Comparison of ENCODE assay signal across 8 mouse cellular contexts in genomic region chr9:20726859-20727600, GRCm38 (mm10). TPM values are rescaled to one million over a fixed set of nuclear protein-coding genes. Genes with fewer than 3 reads are reported as not detected.
DNase-seq lines count a peak whose midpoint lies in the region; ATAC-seq and TF ChIP-seq lines count a peak whose summit lies in the region.

No protein-coding gene starts in this region.

- peak overlapping the region; percentile 43 for H3K9ac ChIP-seq in heart, embryonic 12.5 days
- peak overlapping the region; percentile 71 for H3K9ac ChIP-seq in hindbrain, embryonic 12.5 days
- H3K9ac ChIP-seq in liver, embryonic 15.5 days, result no peak overlapping the region
- H3K9ac ChIP-seq in stomach, embryonic 14.5 days (replicated peaks; ENCODE audit: low read depth, low read length), result peak overlapping the region; percentile 28; the same call in 1 of the 2 replicates

- H3K36me3 ChIP-seq in heart, embryonic 12.5 days, result no peaks in the 10 kb centered on the region
- H3K36me3 ChIP-seq in hindbrain, embryonic 12.5 days, result no peaks in the 10 kb centered on the region
- no peaks in the 10 kb centered on the region for H3K36me3 ChIP-seq in liver, embryonic 15.5 days (replicated peaks)
- no peaks in the 10 kb centered on the region for H3K36me3 ChIP-seq in stomach, embryonic 14.5 days (ENCODE audit: control insufficient read depth, insufficient read depth, low read length)

- H3K27ac ChIP-seq in heart, embryonic 12.5 days (ENCODE audit: poor library complexity, severe bottlenecking), result no peak overlapping the region
- no peak overlapping the region for H3K27ac ChIP-seq in bone marrow macrophage, adult 2 months (ENCODE audit: insufficient read depth, low read depth, low read length)
- peak overlapping the region; percentile 44; the same call in 1 of the 2 replicates for H3K27ac ChIP-seq in hindbrain, embryonic 12.5 days
- H3K27ac ChIP-seq in liver, embryonic 15.5 days (replicated peaks), result no peak overlapping the region
- no peak overlapping the region for H3K27ac ChIP-seq in stomach, embryonic 14.5 days (ENCODE audit: low read length)

- peak overlapping the region; percentile 94 for H3K4me2 ChIP-seq in heart, embryonic 12.5 days
- H3K4me2 ChIP-seq in hindbrain, embryonic 12.5 days (replicated peaks), result peak overlapping the region; percentile 97
- H3K4me2 ChIP-seq in liver, embryonic 15.5 days, result peak overlapping the region; percentile 65
- peak overlapping the region; percentile 98 for H3K4me2 ChIP-seq in stomach, embryonic 14.5 days (replicated peaks; ENCODE audit: low read depth, low read length)

- TF ChIP-seq CTCF in bone marrow macrophage, adult 2 months (IDR thresholded peaks at IDR 0.05; ENCODE audit: low read depth, low read length), result no peak

- no peak for DNase-seq in heart, postnatal 4 days
- DNase-seq in CD4-positive, CD25-positive, alpha-beta regulatory T cell, adult 2 months (ENCODE audit: low read depth, low spot score), result peak; percentile 37
- no peak for DNase-seq in spleen, postnatal 10 days (ENCODE audit: low spot score in 2 of 2)

- H3K4me1 ChIP-seq in heart, embryonic 12.5 days (replicated peaks), result peaks cover 14% of the 10 kb centered on the region
- H3K4me1 ChIP-seq in bone marrow macrophage, adult 2 months (ENCODE audit: control insufficient read depth, insufficient read depth, low read length), result peaks cover 2% of the 10 kb centered on the region; the same call in 1 of the 2 replicates
- peaks cover 29% of the 10 kb centered on the region for H3K4me1 ChIP-seq in hindbrain, embryonic 12.5 days
- H3K4me1 ChIP-seq in liver, embryonic 15.5 days (replicated peaks), result peaks cover 16% of the 10 kb centered on the region
- H3K4me1 ChIP-seq in stomach, embryonic 14.5 days (ENCODE audit: control insufficient read depth, insufficient read depth, low read length), result peaks cover 12% of the 10 kb centered on the region; the same call in 1 of the 2 replicates

- under 1% methylated on average over 46 of the region's 54 CpGs for WGBS in heart, embryonic 12.5 days
- under 1% methylated on average over 51 of the region's 54 CpGs for WGBS in hindbrain, embryonic 12.5 days
- under 1% methylated on average over 53 of the region's 54 CpGs for WGBS in liver, embryonic 15.5 days (ENCODE audit: insufficient replicate concordance)
- WGBS in stomach, embryonic 14.5 days, result under 1% methylated on average over 54 of the region's 54 CpGs

- no peaks in the 10 kb centered on the region for H3K9me3 ChIP-seq in heart, embryonic 12.5 days (replicated peaks)
- no peaks in the 10 kb centered on the region for H3K9me3 ChIP-seq in hindbrain, embryonic 12.5 days (replicated peaks)
- no peaks in the 10 kb centered on the region for H3K9me3 ChIP-seq in liver, embryonic 15.5 days (replicated peaks)
- H3K9me3 ChIP-seq in stomach, embryonic 14.5 days (ENCODE audit: control insufficient read depth, low read depth, low read length), result no peaks in the 10 kb centered on the region

- no peak for TF ChIP-seq POLR2A in bone marrow macrophage, adult 2 months (IDR thresholded peaks at IDR 0.05; ENCODE audit: borderline replicate concordance, low read depth, low read length)

- peak; percentile 61 for ATAC-seq in heart, embryonic 12.5 days (ENCODE audit: insufficient number of reproducible peaks, low FRiP score)
- peak; percentile 59 for ATAC-seq in hindbrain, embryonic 12.5 days (ENCODE audit: low FRiP score)
- ATAC-seq in liver, embryonic 15.5 days (ENCODE audit: insufficient read depth), result no peak
- ATAC-seq in stomach, embryonic 14.5 days (ENCODE audit: insufficient number of reproducible peaks, insufficient read depth, low FRiP score, low read depth), result peak; percentile 20; the same call in 1 of the 2 replicates

- H3K27me3 ChIP-seq in heart, embryonic 12.5 days (replicated peaks), result peaks cover 80% of the 10 kb centered on the region
- peaks cover 47% of the 10 kb centered on the region for H3K27me3 ChIP-seq in hindbrain, embryonic 12.5 days
- H3K27me3 ChIP-seq in liver, embryonic 15.5 days, result peaks cover 78% of the 10 kb centered on the region
- peaks cover 21% of the 10 kb centered on the region for H3K27me3 ChIP-seq in stomach, embryonic 14.5 days (ENCODE audit: control insufficient read depth, insufficient read depth, low read length)

- peak overlapping the region; percentile 54 for H3K4me3 ChIP-seq in heart, embryonic 12.5 days
- H3K4me3 ChIP-seq in bone marrow macrophage, adult 2 months (ENCODE audit: insufficient read depth, low read length), result peak overlapping the region; percentile 55
- peak overlapping the region; percentile 56 for H3K4me3 ChIP-seq in hindbrain, embryonic 12.5 days
- H3K4me3 ChIP-seq in liver, embryonic 15.5 days (replicated peaks), result peak overlapping the region; percentile 40
- H3K4me3 ChIP-seq in stomach, embryonic 14.5 days (ENCODE audit: low read depth, low read length), result peak overlapping the region; percentile 49

RNA-seq across cellular contexts. Expression of gene Olfm2, which starts 19.1 kb away (rescaled TPM):
- polyA plus RNA-seq in heart, embryonic 12.5 days (2016; fragmentation: Nextera tagmentation; extraction: Ambion mirVana), result 0.87 and 1.1 TPM in 2 replicates
- total RNA-seq in heart, postnatal 4 days (2021), result under 1 TPM; 0.36 to 0.43 TPM
- not detected in 2 replicates for polyA plus RNA-seq in bone marrow macrophage, adult 2 months (2012; ENCODE audit: insufficient read depth, insufficient read length, missing spikeins)
- 68.7 and 75.0 TPM in 2 replicates for polyA plus RNA-seq in hindbrain, embryonic 12.5 days (2016; fragmentation: Nextera tagmentation; extraction: Ambion mirVana)
- polyA plus RNA-seq in liver, embryonic 15.5 days (2015; fragmentation: Nextera tagmentation; extraction: Ambion mirVana), result 0.20 and 0.30 TPM in 2 replicates
- 8.0 and 8.6 TPM in 2 replicates for polyA plus RNA-seq in stomach, embryonic 14.5 days (2014; fragmentation: Nextera tagmentation; extraction: Ambion mirVana)
